In the genomic region with DNA sequence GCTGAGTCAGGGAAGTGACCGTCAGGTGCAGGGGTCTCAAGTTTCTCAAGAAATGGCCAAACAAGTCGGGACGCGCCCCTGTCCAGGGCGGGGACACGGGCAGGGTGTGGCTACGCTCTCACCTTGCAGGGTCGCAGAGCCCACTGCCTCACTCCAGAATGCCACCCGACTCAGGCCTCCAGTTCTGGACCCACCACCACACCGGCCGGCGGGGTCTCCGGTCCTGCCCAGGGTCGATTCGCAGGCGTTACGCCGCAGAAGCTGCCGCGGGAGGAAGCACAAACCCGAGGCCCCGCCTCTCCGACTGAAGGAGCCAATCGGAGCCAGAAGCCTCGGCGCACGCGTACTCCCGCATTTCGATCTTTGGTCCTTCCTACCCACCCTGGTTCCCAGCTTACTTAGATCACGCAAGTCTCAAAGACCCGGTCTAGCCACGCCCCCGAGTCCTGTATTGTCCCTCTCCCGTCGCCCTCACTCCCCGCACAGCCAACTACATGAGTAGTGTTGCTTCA, we compare ENCODE assay signal across 7 mouse cellular contexts. TPM values are rescaled to one million over a fixed set of nuclear protein-coding genes. Genes with fewer than 3 reads are reported as not detected.
DNase-seq lines count a peak whose midpoint lies in the region; ATAC-seq lines count a peak whose summit lies in the region.

A gene (minus strand): TSS at position 306 of the 512 bp plus-strand sequence.

- WGBS in embryonic facial prominence, embryonic 12.5 days = under 1% methylated on average over 37 of the region's 37 CpGs
- 0% methylated on average over 37 of the region's 37 CpGs for WGBS in limb, embryonic 11.5 days
- WGBS in midbrain, embryonic 14.5 days = under 1% methylated on average over 37 of the region's 37 CpGs

- peak within 1 kb of the TSS; percentile 60 for H3K9ac ChIP-seq in embryonic facial prominence, embryonic 12.5 days
- H3K9ac ChIP-seq in limb, embryonic 11.5 days (ENCODE audit: low read length) = peak within 1 kb of the TSS; percentile 64
- H3K9ac ChIP-seq in midbrain, embryonic 14.5 days (replicated peaks; ENCODE audit: low read length) = peak within 1 kb of the TSS; percentile 77

- H3K27ac ChIP-seq in embryonic facial prominence, embryonic 12.5 days = no peak within 1 kb of the TSS
- peak within 1 kb of the TSS; percentile 43 for H3K27ac ChIP-seq in limb, embryonic 11.5 days (replicated peaks; ENCODE audit: low read depth, low read length)
- peak within 1 kb of the TSS; percentile 50 for H3K27ac ChIP-seq in midbrain, embryonic 14.5 days (replicated peaks; ENCODE audit: low read depth, low read length)

- peak; percentile 79 for ATAC-seq in embryonic facial prominence, embryonic 12.5 days (ENCODE audit: insufficient number of reproducible peaks, insufficient read depth, low FRiP score, low TSS enrichment)
- ATAC-seq in limb, embryonic 11.5 days (ENCODE audit: insufficient number of reproducible peaks, low FRiP score, low TSS enrichment, low read depth) = peak; percentile 82
- ATAC-seq in midbrain, embryonic 14.5 days (ENCODE audit: low FRiP score, low TSS enrichment) = peak; percentile 90

- H3K4me3 ChIP-seq in embryonic facial prominence, embryonic 12.5 days = peak within 1 kb of the TSS; percentile 52
- H3K4me3 ChIP-seq in limb, embryonic 11.5 days (ENCODE audit: low read depth, low read length) = peak within 1 kb of the TSS; percentile 57
- peak within 1 kb of the TSS; percentile 75 for H3K4me3 ChIP-seq in midbrain, embryonic 14.5 days (replicated peaks; ENCODE audit: low read depth, low read length)

- no peaks in the 10 kb centered on the region for H3K9me3 ChIP-seq in embryonic facial prominence, embryonic 12.5 days
- no peaks in the 10 kb centered on the region for H3K9me3 ChIP-seq in limb, embryonic 11.5 days (ENCODE audit: control insufficient read depth, low read length)
- H3K9me3 ChIP-seq in midbrain, embryonic 14.5 days (ENCODE audit: control insufficient read depth, low read length) = no peaks in the 10 kb centered on the region

- peak within 1 kb of the TSS; percentile 88 for H3K4me2 ChIP-seq in embryonic facial prominence, embryonic 12.5 days (replicated peaks)
- H3K4me2 ChIP-seq in limb, embryonic 11.5 days (ENCODE audit: low read depth, severe bottlenecking) = peak within 1 kb of the TSS; percentile 68
- H3K4me2 ChIP-seq in midbrain, embryonic 14.5 days (ENCODE audit: low read length) = peak within 1 kb of the TSS; percentile 90

- H3K27me3 ChIP-seq in embryonic facial prominence, embryonic 12.5 days = no peaks in the 10 kb centered on the region
- no peaks in the 10 kb centered on the region for H3K27me3 ChIP-seq in limb, embryonic 11.5 days (ENCODE audit: control insufficient read depth, insufficient read depth, low read length)
- H3K27me3 ChIP-seq in midbrain, embryonic 14.5 days (ENCODE audit: control insufficient read depth, insufficient read depth, low read length) = no peaks in the 10 kb centered on the region

- H3K4me1 ChIP-seq in embryonic facial prominence, embryonic 12.5 days = peaks cover 26% of the 10 kb centered on the region
- peaks cover 21% of the 10 kb centered on the region for H3K4me1 ChIP-seq in limb, embryonic 11.5 days (ENCODE audit: control insufficient read depth, insufficient read depth, low read length)
- H3K4me1 ChIP-seq in midbrain, embryonic 14.5 days (ENCODE audit: control insufficient read depth, insufficient read depth, low read length) = peaks cover 9% of the 10 kb centered on the region

- peaks cover 7% of the 10 kb centered on the region for H3K36me3 ChIP-seq in embryonic facial prominence, embryonic 12.5 days
- peaks cover 6% of the 10 kb centered on the region for H3K36me3 ChIP-seq in limb, embryonic 11.5 days (ENCODE audit: control insufficient read depth, insufficient read depth, low read length)
- H3K36me3 ChIP-seq in midbrain, embryonic 14.5 days (ENCODE audit: control insufficient read depth, insufficient read depth, low read length) = peaks cover 7% of the 10 kb centered on the region; the same call in 1 of the 2 replicates

- peak; percentile 95 for DNase-seq in adrenal gland, postnatal 25 days
- DNase-seq in heart, adult 11 months = peak; percentile 100
- peak; percentile 94 for DNase-seq in kidney, adult 18-20 months
- peak; percentile 93 for DNase-seq in limb, embryonic 11.5 days (ENCODE audit: low spot score)
- peak; percentile 98 for DNase-seq in midbrain, embryonic 14.5 days
- peak; percentile 88 to 93 for DNase-seq in spleen, adult 18-20 months

RNA-seq across cellular contexts. Expression of the gene that starts here (rescaled TPM):
- total RNA-seq in adrenal gland, postnatal 25 days (2021) = 40.4 and 63.3 TPM in 2 replicates
- polyA plus RNA-seq in embryonic facial prominence, embryonic 12.5 days (2016; fragmentation: Nextera tagmentation; extraction: Ambion mirVana) = 35.3 and 41.4 TPM in 2 replicates
- 21.2 and 24.4 TPM in 2 replicates for polyA plus RNA-seq in limb, embryonic 11.5 days (2014; fragmentation: Nextera tagmentation; extraction: Ambion mirVana)
- polyA plus RNA-seq in midbrain, embryonic 14.5 days (2014; fragmentation: Nextera tagmentation; extraction: Ambion mirVana) = 8.3 and 12.2 TPM in 2 replicates
